Mouse (Mus musculus) hindbrain, embryonic 10.5 days (tissue): ENCODE results near the gene Hapln2. TPM values are rescaled to one million over a fixed set of nuclear protein-coding genes. Genes with fewer than 3 reads are reported as not detected.

Source experiments
- DNase-seq: peaks from one replicate; pipeline ENCODE4 v3.0.0-alpha.2; 2017; ENCODE audit warnings: low spot score
- H3K27ac ChIP-seq: fragments of 300-500 bp; sonication (generic); 2 replicates; pipeline ENCODE4 v1.5.1; 2016; ENCODE audit warnings: mild to moderate bottlenecking, moderate library complexity
- H3K27me3 ChIP-seq: fragments of 300-500 bp; sonication (generic); 2 replicates; pipeline ENCODE4 v1.6.1; 2016; ENCODE audit warnings: mild to moderate bottlenecking; ENCODE audit not compliant: poor library complexity, insufficient read depth, severe bottlenecking
- H3K36me3 ChIP-seq: fragments of 300-500 bp; sonication (generic); 2 replicates; pipeline ENCODE4 v1.6.1; 2016; ENCODE audit warnings: mild to moderate bottlenecking, moderate library complexity
- H3K4me1 ChIP-seq: fragments of 300-500 bp; sonication (generic); replicated peaks from 2 replicates; pipeline ENCODE4 v1.6.1; 2016; ENCODE audit warnings: mild to moderate bottlenecking
- H3K4me3 ChIP-seq: fragments of 300-500 bp; sonication (generic); 2 replicates; pipeline ENCODE4 v1.5.1; 2016; ENCODE audit warnings: mild to moderate bottlenecking, moderate library complexity
- H3K9me3 ChIP-seq: fragments of 300-500 bp; sonication (generic); 2 replicates; pipeline ENCODE4 v1.6.1; 2016; ENCODE audit warnings: mild to moderate bottlenecking, moderate library complexity
- WGBS: fragments of 180-500 bp; shearing (Covaris S2); methylation state at CpG from one replicate; pipeline ENCODE4 v1.1.7; 2016; 5-methylcytosine and 5-hydroxymethylcytosine counted together
- polyA plus RNA-seq: library from polyadenylated mRNA; unstranded; fragments of >200 nt; fragmentation: Nextera tagmentation; extraction: Ambion mirVana; gene quantifications from 2 replicates; pipeline ENCODE4 v1.2.1, GENCODE M21; 2016

The Hapln2 gene
- polyA plus RNA-seq, 1 experiment from 2014 or later, result 0.14 TPM

DNA sequence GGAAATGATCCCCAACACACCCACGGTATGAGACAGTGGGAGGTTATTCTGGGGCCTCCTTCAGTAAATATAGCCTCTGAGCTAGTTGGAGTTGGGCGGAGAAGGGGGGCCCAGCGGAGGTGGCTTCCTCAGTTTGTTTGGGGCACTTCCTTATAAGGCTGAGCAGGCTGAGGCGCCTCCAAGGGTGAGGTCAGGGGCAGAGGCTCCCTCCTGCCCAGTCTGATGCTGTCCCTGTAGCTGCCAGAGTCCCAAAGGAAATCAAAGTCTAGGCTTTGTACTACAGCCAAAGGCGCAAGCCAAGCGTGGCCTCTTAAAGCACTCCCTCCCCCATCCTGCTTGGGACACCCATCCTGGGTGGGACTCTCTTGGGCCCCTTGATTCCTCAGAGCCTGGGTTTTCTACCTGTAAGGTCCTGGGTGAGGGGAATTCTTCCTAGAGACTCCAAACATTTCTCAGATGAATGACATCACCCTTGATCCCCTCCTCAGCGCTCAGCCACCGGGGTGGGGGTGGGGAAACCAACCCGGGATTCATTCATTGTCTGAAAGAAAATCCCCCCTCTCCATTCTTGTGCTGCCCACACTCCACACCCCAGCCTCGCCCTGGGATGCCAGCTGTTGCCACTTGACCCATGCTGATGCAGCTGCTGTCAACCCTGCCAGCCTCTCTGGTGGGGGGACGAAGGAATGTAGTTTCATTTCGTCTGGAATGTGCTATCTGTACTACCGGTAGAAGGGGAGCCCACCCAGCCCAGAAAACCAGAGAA lies 44.4 kb downstream of the Hapln2 start:
- DNase-seq, result peak; percentile 77
- Histone ChIP-seq H3K4me1 (peaks cover 100% of the 10 kb centered on the region), H3K27ac (peak overlapping the region; percentile 94), H3K4me3 (peak overlapping the region; percentile 38), H3K9me3 (no peaks in the 10 kb centered on the region), H3K27me3 (0 out of 2 replicates have a peak, but pooled peaks cover under 1% of the 10 kb centered on the region), H3K36me3 (peaks cover 34% of the 10 kb centered on the region)
- WGBS, result 1% methylated on average over 13 of the region's 13 CpGs

DNA sequence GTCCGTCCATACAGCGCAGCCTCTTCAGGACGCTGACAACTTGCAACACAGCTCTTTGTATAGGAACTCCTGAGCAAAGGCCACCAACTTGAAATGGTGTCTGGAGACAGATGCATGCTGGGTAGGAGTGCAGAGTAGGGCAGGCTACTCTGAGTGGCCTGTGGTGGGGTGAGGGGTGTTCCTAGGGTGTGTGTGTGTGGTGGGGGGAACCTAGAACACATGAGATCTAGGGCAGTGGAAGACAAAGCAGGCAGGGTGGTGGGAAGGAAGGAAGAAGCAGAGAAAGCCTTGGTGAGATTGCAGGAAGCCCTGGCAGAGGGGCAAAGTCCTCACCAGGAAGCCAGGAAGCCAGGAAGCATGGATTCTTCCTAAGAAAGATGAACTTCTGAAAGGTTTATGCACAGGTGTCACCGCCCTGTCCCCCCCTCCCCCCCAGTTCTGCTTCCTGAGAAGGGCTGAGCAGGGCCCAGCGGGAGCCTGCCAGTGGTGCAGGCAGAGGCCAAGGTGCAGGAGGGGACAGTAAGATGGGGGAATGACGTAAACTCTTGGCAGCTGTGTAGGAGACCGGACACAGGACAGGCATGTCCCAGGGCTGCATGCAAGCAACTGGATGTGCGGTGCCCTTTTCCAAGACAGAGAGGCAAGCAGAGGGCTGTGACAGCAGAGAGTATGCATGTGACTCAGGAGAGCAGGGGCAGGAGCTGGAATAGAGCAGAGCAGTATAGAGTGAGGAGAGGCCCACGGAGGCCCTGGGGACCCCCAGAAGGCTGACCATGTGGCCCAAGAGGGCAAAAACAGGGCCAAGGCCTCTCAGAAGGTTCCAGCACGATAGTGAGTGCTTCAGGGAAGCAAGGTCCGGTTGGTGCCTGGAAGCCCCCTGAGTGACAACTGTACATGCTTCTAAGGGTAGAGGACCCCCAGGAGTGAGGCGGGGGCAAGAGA lies 45.2 kb downstream of the Hapln2 start:
- DNase-seq, result peak; percentile 48
- WGBS, result 31% methylated on average over 12 of the region's 12 CpGs
- peak overlapping the region; percentile 94 for H3K27ac ChIP-seq

DNA sequence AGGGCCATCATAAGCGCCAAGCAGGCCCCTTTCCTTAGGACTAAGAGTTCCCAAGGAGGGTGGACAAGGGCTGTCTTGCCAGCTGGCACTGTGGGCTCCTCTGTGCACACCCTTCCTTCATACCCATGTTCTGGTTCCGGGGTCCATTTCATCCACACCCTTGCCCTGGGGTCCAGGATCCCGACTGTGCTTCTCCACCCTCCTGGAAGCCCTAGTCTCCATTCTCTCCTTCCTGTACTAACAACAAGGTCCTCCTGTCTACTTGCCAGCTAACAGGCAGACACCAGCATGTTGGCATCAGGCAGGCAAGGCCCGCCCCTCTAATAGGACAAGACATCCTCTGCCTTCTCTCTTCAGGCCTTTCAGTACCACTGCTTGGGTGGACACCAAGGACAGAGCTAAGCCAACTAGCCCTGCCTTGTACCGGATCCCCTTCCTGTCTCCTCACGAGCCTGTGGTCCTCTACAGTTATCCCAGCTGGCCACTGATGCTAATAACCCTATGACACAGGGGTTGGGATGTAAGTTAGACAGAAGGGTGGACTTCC lies 46.1 kb downstream of the Hapln2 start:
- no peak for DNase-seq
- Histone ChIP-seq H3K36me3 (peaks cover 52% of the 10 kb centered on the region), H3K9me3 (no peaks in the 10 kb centered on the region), H3K27ac (peak overlapping the region; percentile 94), H3K4me3 (peak overlapping the region; percentile 10; the same call in 1 of the 2 replicates), H3K27me3 (0 out of 2 replicates have a peak, but pooled peaks cover 3% of the 10 kb centered on the region), H3K4me1 (peaks cover 92% of the 10 kb centered on the region)
- WGBS, result 79% methylated on average over 6 of the region's 6 CpGs

More for the DNA sequence above, 45.2 kb downstream of the Hapln2 start:
- Histone ChIP-seq H3K27me3 (0 out of 2 replicates have a peak, but pooled peaks cover 3% of the 10 kb centered on the region), H3K9me3 (no peaks in the 10 kb centered on the region), H3K4me3 (peak overlapping the region; percentile 38), H3K4me1 (peaks cover 99% of the 10 kb centered on the region), H3K36me3 (peaks cover 43% of the 10 kb centered on the region)

DNA sequence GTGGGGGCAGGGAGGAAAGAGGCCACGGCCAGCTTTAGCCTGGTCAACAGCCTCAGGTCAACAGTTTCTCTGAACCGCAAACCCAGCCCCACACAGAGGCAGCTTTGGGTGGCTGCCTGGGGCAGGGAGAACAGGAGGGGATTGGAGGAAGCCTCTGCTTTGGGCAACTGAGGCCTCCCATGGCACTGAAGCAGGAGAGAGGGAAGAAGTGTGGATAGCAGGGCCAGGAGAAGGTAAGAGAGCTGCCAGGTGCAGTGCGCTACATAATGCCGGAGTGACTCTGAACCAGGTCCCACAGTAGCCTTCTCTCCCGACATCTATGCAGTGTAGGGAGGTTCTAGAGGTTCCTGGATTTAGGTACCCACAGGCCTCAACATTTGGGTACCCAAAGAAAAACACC lies 46.7 kb downstream of the Hapln2 start:
- 60% methylated on average over 5 of the region's 5 CpGs for WGBS
- peak; percentile 41 for DNase-seq
- Histone ChIP-seq H3K27ac (peak overlapping the region; percentile 94), H3K36me3 (peaks cover 57% of the 10 kb centered on the region), H3K9me3 (no peaks in the 10 kb centered on the region), H3K4me3 (peak overlapping the region; percentile 10; the same call in 1 of the 2 replicates), H3K27me3 (0 out of 2 replicates have a peak, but pooled peaks cover 3% of the 10 kb centered on the region), H3K4me1 (peaks cover 89% of the 10 kb centered on the region)

DNA sequence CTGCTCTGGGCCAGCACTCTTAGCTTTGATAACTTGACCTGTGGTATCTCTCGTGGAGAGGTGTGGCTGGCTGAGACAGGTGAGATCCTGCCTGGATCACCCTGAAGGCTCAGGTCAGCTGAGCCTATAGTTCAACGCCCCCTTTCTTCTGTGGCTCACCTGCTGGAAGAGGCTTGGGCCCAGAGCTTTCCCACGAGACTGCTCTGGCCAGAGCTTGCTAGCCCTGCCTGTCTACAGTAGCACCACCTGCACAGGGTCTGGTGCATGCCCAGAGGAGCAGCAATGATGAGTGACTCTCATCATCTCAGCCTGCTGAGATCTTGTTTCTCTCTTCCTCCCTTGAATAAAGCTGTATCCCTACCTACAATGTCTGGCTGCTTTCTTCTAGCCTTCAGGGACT lies 47.3 kb downstream of the Hapln2 start:
- Histone ChIP-seq H3K27ac (peak overlapping the region; percentile 94), H3K4me3 (peak overlapping the region; percentile 10; the same call in 1 of the 2 replicates), H3K9me3 (no peaks in the 10 kb centered on the region), H3K4me1 (peaks cover 89% of the 10 kb centered on the region), H3K27me3 (0 out of 2 replicates have a peak, but pooled peaks cover 3% of the 10 kb centered on the region), H3K36me3 (peaks cover 64% of the 10 kb centered on the region)
- DNase-seq, result no peak
- WGBS, result 70% methylated on average over 3 of the region's 3 CpGs

DNA sequence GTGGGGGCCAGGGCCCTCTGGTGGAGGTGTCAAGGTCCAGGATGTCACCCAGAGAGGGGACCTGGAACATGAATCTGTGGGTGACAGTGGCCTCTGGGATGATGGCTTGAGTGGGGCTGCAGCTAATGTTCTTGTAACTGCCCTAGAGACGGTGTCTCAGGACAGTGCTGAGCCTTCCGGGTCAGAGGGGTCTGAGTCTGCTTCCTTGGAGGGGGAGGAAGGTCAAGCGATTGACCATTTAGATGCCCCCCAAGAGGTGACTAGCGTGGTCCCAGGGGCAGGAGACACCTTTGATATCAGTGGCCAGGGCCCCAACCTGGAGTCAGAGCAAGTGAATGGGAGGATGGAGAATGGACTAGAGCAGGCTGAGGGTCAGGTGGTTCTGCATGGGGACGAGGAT lies 47.9 kb downstream of the Hapln2 start:
- Histone ChIP-seq H3K4me3 (no peak overlapping the region), H3K27me3 (0 out of 2 replicates have a peak, but pooled peaks cover 3% of the 10 kb centered on the region), H3K4me1 (peaks cover 89% of the 10 kb centered on the region), H3K9me3 (no peaks in the 10 kb centered on the region), H3K27ac (peak overlapping the region; percentile 94), H3K36me3 (peaks cover 69% of the 10 kb centered on the region)
- WGBS, result 86% methylated on average over 5 of the region's 5 CpGs
- no peak for DNase-seq

DNA sequence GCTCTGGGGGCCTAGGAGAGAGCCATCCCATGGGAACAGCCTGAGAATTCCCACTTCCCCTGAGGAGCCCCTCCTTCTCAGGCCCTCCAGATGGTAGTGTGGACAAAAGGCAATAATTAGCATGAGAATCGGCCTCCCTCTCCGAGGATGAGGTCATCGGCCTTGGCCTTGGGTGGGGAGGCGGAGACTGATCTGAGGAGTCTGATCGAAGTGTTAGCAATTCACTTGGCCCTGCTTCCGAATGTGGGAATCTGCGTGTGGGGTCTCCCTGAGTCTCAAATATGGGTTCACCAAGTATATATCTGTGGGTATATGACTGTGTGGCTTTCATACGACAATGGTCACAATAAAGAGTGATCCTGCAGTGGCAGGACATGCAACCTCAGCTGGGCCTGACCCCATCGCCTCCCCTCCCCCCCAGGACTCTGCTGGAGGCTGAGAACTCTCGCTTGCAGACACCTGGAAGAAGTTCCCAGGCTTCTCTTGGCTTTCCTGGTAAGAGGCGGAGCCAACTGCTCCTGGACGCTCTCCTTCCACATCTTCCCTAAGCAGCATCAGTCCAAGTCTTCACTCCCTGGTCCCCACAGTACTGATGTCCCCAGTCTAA lies 52.9 kb downstream of the Hapln2 start:
- H3K27me3 ChIP-seq, result 0 out of 2 replicates have a peak, but pooled peaks cover 3% of the 10 kb centered on the region
- H3K27ac ChIP-seq, result peak overlapping the region; percentile 95
- H3K9me3 ChIP-seq, result no peaks in the 10 kb centered on the region
- peak; percentile 90 for DNase-seq
- H3K36me3 ChIP-seq, result peaks cover 63% of the 10 kb centered on the region
- WGBS, result 7% methylated on average over 12 of the region's 12 CpGs
- H3K4me3 ChIP-seq, result peak overlapping the region; percentile 87
- peaks cover 88% of the 10 kb centered on the region for H3K4me1 ChIP-seq

DNA sequence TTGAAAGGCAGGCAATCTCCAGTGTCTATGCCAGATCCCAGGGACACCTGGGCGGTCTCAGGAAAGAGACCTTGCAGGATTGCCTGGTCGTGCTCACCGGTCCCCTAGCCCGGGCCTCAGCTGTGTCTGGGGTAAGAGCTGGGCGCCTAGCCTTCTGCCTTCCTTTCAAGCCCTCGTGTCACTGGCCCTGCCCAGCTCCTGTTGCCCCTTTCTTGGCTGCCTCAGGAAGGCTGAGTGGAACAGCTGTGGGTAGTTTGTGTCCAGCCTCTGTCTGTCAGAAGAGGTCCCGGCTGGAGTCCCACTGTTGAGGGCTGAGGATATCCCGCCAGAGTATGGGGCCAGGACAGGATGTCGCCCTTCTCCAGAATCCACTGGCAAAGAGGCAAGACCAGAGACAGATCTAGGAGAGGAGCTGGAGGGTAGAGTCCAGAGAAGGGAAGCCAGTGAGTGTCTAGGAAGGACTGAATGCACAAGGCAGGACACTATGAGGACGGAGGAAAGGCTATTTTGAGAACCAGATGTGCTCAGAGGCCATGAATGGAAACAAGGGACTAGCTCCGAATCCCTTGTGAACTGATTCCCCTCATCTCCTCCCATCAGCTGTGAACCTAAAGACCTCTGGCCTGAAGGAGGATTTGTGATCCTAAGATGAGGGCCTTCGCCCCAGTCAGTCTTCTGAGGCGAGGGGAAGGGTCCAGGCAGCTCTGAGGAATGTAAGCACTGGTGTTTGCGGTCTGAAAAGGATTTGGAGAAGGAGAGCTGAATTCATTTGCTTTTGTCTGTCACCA lies 53.6 kb downstream of the Hapln2 start:
- Histone ChIP-seq H3K9me3 (no peaks in the 10 kb centered on the region), H3K36me3 (peaks cover 56% of the 10 kb centered on the region), H3K27me3 (0 out of 2 replicates have a peak, but pooled peaks cover 3% of the 10 kb centered on the region), H3K4me1 (peaks cover 81% of the 10 kb centered on the region), H3K27ac (peak overlapping the region; percentile 95), H3K4me3 (peak overlapping the region; percentile 87)
- DNase-seq, result no peak
- WGBS, result 14% methylated on average over 14 of the region's 14 CpGs

DNA sequence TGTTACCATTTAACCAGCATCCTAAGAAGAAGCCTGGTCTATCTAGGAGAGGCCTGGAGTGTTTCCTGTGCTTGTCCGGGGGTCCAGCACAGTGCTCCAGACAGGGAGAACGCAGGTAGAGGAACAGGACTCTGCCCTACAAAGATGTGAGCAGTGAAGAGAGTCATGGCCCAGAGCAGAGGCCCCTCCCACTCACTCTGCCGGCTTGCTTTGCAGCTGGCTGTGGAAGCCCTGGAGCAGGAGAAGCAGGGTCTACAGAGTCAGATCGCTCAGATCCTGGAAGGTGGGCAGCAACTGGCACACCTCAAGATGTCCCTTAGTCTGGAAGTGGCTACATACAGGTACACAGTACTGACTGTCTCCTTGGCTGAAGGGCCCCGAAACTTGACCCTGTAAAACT lies 54.6 kb downstream of the Hapln2 start:
- no peaks in the 10 kb centered on the region for H3K9me3 ChIP-seq
- peaks cover 46% of the 10 kb centered on the region for H3K36me3 ChIP-seq
- DNase-seq, result peak; percentile 46
- H3K4me3 ChIP-seq, result peak overlapping the region; percentile 87
- 16% methylated on average over 5 of the region's 5 CpGs for WGBS
- H3K27me3 ChIP-seq, result peaks cover 5% of the 10 kb centered on the region; the same call in 1 of the 2 replicates
- peaks cover 71% of the 10 kb centered on the region for H3K4me1 ChIP-seq
- peak overlapping the region; percentile 95 for H3K27ac ChIP-seq

DNA sequence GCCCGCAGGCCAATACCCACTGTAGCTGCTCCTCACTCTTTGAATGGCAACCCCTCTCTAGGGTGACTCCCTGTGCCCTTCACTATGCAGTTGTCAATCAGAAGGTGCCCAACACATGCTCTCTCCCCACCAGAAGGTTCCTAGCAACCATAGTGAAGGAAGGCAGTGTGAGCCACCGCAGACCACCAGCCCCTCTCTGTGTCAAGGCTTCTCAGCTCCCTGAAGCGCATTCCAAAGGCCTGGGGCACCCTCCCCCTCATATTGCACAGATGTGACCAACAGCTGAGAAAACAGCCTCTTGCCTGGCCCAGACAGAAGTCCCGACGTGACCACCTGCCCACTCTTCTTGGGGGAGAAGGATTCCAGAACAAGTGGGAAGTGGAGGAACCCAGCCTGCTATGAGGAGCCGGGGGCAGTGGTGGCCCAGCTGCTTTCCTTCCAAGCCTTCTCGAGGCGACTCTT lies 55.1 kb downstream of the Hapln2 start:
- H3K9me3 ChIP-seq, result no peaks in the 10 kb centered on the region
- H3K4me1 ChIP-seq, result peaks cover 66% of the 10 kb centered on the region
- 5% methylated on average over 8 of the region's 8 CpGs for WGBS
- H3K27ac ChIP-seq, result peak overlapping the region; percentile 95
- H3K27me3 ChIP-seq, result peaks cover 5% of the 10 kb centered on the region; the same call in 1 of the 2 replicates
- peaks cover 41% of the 10 kb centered on the region for H3K36me3 ChIP-seq
- DNase-seq, result peak; percentile 72
- H3K4me3 ChIP-seq, result peak overlapping the region; percentile 87
